Mouse (Mus musculus): ENCODE measurements around the gene Stau1.
A peak's percentile ranks its signal among the peaks of the same experiment; 100 is the strongest.

Gene Stau1

GRCm38 (mm10) chr2:166909729-166910128, 86.4 kb downstream of the Stau1 start:
- no peak for DNase-seq (ENCODE audit: low spot score)

GRCm38 (mm10) chr2:166906523-166907182, 89.4 kb downstream of the Stau1 start:
- no peak for DNase-seq (ENCODE audit: low spot score)

- peak; percentile 97 for DNase-seq (ENCODE audit: low spot score)
Measured at GRCm38 (mm10) chr2:166905711-166906522, 90.2 kb downstream of the Stau1 start, which contains the start of gene Cse1l. Gene Cse1l, plus strand, starts transcription at chr2:166906040.

- DNase-seq (ENCODE audit: low spot score), result peak; percentile 25
Measured at GRCm38 (mm10) chr2:166903719-166904282, 92.3 kb downstream of the Stau1 start.

GRCm38 (mm10) chr2:166900792-166901505, 95.2 kb downstream of the Stau1 start:
- DNase-seq (ENCODE audit: low spot score), result no peak

GRCm38 (mm10) chr2:166899746-166900145, 96.4 kb downstream of the Stau1 start:
- no peak for DNase-seq (ENCODE audit: low spot score)

GRCm38 (mm10) chr2:166899161-166899560, 96.9 kb downstream of the Stau1 start:
- DNase-seq (ENCODE audit: low spot score), result no peak
